Mouse (Mus musculus): Measurements from ENCODE around the gene Ifna13. TPM values are rescaled to one million over a fixed set of nuclear protein-coding genes. Genes with fewer than 3 reads are reported as not detected.

Gene Ifna13
- not detected in 2 replicates for polyA plus RNA-seq (2014; fragmentation: Nextera tagmentation; extraction: Ambion mirVana)

DNA sequence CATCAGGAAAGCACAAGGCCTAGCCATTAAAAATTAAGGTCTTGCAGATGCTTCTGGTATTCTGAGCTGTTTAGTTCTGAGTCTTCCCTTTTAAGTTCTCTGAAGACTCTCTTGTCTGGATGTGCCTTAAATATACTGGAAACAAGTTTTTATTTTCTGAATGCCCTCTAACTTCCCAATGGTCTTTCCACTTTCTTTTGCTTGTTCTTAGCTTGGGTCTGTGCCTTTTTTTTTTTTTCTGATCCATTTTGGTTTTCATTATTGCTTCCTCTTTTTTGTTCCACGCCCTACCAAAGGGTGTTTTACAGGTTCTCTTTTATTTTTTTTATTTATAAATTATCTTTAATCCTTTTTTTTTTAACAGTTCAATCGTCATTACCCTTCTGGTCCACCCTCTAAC lies at the start of gene Ifna13:
Gene Ifna13, minus strand, starts transcription at position 101 of the 400 bp plus-strand sequence.
- Histone ChIP-seq H3K4me2 (no peak within 1 kb of the TSS), H3K36me3 (ENCODE audit: control insufficient read depth, insufficient read depth, low read length) (no peaks in the 10 kb centered on the region), H3K4me3 (ENCODE audit: low read depth, low read length) (no peak within 1 kb of the TSS), H3K27me3 (ENCODE audit: control insufficient read depth, insufficient read depth, low read length) (no peaks in the 10 kb centered on the region), H3K4me1 (ENCODE audit: control insufficient read depth, insufficient read depth, low read length) (no peaks in the 10 kb centered on the region), H3K27ac (ENCODE audit: low read depth, low read length) (no peak within 1 kb of the TSS), H3K9me3 (replicated peaks; ENCODE audit: control insufficient read depth, low read length) (no peaks in the 10 kb centered on the region), H3K9ac (ENCODE audit: low read depth, low read length) (no peak within 1 kb of the TSS)
- 53% methylated on average over 2 of the region's 2 CpGs for WGBS (ENCODE audit: insufficient replicate concordance)
- ATAC-seq (replicated peaks; ENCODE audit: insufficient number of reproducible peaks, low FRiP score, low TSS enrichment): no peak

DNA sequence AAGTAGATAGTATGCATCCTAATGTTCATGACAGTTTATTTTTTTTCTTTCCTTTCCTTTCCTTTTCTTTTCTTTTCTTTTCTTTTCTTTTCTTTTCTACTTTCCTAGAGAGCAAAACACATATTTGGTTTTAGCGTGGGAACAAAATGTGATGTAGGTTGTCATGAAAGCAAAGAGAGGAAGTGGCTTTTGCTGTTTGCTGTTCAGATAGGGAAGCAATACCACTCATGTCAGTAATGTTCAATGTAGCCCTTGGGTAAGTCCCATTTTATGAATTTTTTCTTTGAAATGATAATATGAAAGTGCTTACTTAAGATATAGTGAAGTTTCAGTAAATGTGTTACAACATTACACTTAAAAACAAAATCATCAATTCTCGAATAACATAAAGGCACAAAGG lies 49.1 kb upstream of the Ifna13 start:
- no peaks in the 10 kb centered on the region for H3K4me1 ChIP-seq (ENCODE audit: control insufficient read depth, insufficient read depth, low read length)
- no peak for ATAC-seq (replicated peaks; ENCODE audit: insufficient number of reproducible peaks, low FRiP score, low TSS enrichment)
- no peaks in the 10 kb centered on the region for H3K36me3 ChIP-seq (ENCODE audit: control insufficient read depth, insufficient read depth, low read length)
- no peaks in the 10 kb centered on the region for H3K9me3 ChIP-seq (replicated peaks; ENCODE audit: control insufficient read depth, low read length)
- WGBS (ENCODE audit: insufficient replicate concordance): 74% methylated on average over 2 of the region's 2 CpGs
- H3K27ac ChIP-seq (ENCODE audit: low read depth, low read length): no peak overlapping the region
- no peak overlapping the region for H3K4me2 ChIP-seq
- peaks cover 2% of the 10 kb centered on the region; the same call in 1 of the 2 replicates for H3K27me3 ChIP-seq (ENCODE audit: control insufficient read depth, insufficient read depth, low read length)
- H3K9ac ChIP-seq (ENCODE audit: low read depth, low read length): no peak overlapping the region
- no peak overlapping the region for H3K4me3 ChIP-seq (ENCODE audit: low read depth, low read length)

DNA sequence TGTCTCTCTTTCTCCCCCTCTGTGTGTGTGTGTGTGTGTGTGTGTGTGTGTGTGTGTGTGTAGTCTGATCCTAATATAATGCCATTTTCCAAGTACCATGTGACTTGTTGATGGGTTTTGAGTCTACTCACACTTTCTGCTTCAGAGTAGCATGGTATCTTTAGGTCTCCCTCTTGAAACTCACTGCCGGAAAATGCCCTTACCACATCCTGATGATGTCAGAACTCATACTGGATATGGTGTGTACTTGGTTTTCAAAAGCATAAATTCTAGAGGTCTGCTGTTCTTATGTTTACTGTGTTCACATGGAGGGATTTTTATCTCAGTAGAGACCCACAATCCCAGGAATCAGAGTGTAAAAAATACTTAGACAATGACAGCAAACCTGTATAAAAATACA lies 48.3 kb upstream of the Ifna13 start:
- Histone ChIP-seq H3K4me1 (ENCODE audit: control insufficient read depth, insufficient read depth, low read length) (no peaks in the 10 kb centered on the region), H3K9me3 (replicated peaks; ENCODE audit: control insufficient read depth, low read length) (no peaks in the 10 kb centered on the region), H3K36me3 (ENCODE audit: control insufficient read depth, insufficient read depth, low read length) (no peaks in the 10 kb centered on the region), H3K27ac (ENCODE audit: low read depth, low read length) (no peak overlapping the region), H3K9ac (ENCODE audit: low read depth, low read length) (no peak overlapping the region), H3K4me2 (no peak overlapping the region), H3K27me3 (ENCODE audit: control insufficient read depth, insufficient read depth, low read length) (peaks cover 2% of the 10 kb centered on the region; the same call in 1 of the 2 replicates), H3K4me3 (ENCODE audit: low read depth, low read length) (no peak overlapping the region)
- no peak for ATAC-seq (replicated peaks; ENCODE audit: insufficient number of reproducible peaks, low FRiP score, low TSS enrichment)
- 69% methylated on average over 1 of the region's 1 CpGs for WGBS (ENCODE audit: insufficient replicate concordance)

DNA sequence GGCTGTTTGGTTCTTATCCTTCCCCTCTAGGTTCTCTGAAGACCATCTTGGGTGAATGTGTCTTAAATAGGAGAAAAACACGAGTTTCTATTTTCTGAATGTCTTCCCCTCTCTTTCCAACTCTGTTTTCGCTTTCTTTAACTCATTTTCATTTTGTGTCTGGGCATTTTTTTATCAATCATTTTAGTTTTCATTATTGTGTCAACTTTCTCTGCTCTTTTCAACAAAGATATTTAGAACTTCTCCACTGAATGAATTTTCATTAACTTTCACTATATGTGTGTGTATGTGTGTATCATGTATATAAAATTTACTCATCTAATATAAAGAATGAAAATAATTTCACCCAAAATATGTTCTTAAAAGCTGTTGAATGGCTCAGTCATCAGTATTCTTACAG lies 47.0 kb upstream of the Ifna13 start, which contains the start of gene Ifnab:
Gene Ifnab, minus strand, starts transcription at position 101 of the 400 bp plus-strand sequence.
- H3K4me2 ChIP-seq: no peak within 1 kb of the TSS
- no peak for ATAC-seq (replicated peaks; ENCODE audit: insufficient number of reproducible peaks, low FRiP score, low TSS enrichment)
- H3K4me3 ChIP-seq (ENCODE audit: low read depth, low read length): no peak within 1 kb of the TSS
- peaks cover 2% of the 10 kb centered on the region; the same call in 1 of the 2 replicates for H3K27me3 ChIP-seq (ENCODE audit: control insufficient read depth, insufficient read depth, low read length)
- no peaks in the 10 kb centered on the region for H3K4me1 ChIP-seq (ENCODE audit: control insufficient read depth, insufficient read depth, low read length)
- no peak within 1 kb of the TSS for H3K9ac ChIP-seq (ENCODE audit: low read depth, low read length)
- H3K36me3 ChIP-seq (ENCODE audit: control insufficient read depth, insufficient read depth, low read length): no peaks in the 10 kb centered on the region
- no peaks in the 10 kb centered on the region for H3K9me3 ChIP-seq (replicated peaks; ENCODE audit: control insufficient read depth, low read length)
- no peak within 1 kb of the TSS for H3K27ac ChIP-seq (ENCODE audit: low read depth, low read length)
- WGBS (ENCODE audit: insufficient replicate concordance): 64% methylated on average over 2 of the region's 2 CpGs

DNA sequence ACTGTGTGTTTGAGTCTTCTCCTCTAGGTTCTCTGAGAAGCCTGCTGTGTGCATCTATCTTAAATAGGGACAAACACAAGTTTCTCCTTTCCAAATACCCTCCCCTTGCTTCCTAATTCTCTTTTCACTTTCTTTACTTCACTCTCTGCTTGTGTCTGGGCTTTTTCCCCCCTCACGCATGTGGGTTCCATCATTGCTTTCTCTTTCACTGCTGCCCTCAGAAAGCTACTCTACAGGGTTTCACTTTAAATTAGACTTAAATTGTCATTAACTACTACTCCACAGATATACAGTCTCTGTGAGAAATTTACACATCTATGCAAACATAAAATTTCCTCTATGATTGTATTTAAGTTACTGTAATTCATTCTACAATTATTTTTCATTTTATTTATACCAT lies 39.6 kb upstream of the Ifna13 start, which contains the start of gene Ifna2:
Gene Ifna2, minus strand, starts transcription at position 101 of the 400 bp plus-strand sequence.
- WGBS (ENCODE audit: insufficient replicate concordance): 91% methylated on average over 1 of the region's 1 CpGs
- H3K36me3 ChIP-seq (ENCODE audit: control insufficient read depth, insufficient read depth, low read length): no peaks in the 10 kb centered on the region
- no peak within 1 kb of the TSS for H3K4me2 ChIP-seq
- no peak within 1 kb of the TSS for H3K9ac ChIP-seq (ENCODE audit: low read depth, low read length)
- H3K4me1 ChIP-seq (ENCODE audit: control insufficient read depth, insufficient read depth, low read length): no peaks in the 10 kb centered on the region
- H3K27ac ChIP-seq (ENCODE audit: low read depth, low read length): no peak within 1 kb of the TSS
- no peaks in the 10 kb centered on the region for H3K27me3 ChIP-seq (ENCODE audit: control insufficient read depth, insufficient read depth, low read length)
- ATAC-seq (replicated peaks; ENCODE audit: insufficient number of reproducible peaks, low FRiP score, low TSS enrichment): no peak
- no peaks in the 10 kb centered on the region for H3K9me3 ChIP-seq (replicated peaks; ENCODE audit: control insufficient read depth, low read length)
- H3K4me3 ChIP-seq (ENCODE audit: low read depth, low read length): no peak within 1 kb of the TSS

GRCm38 (mm10) chr4:88681353-88681752 lies 37.1 kb upstream of the Ifna13 start:
- Histone ChIP-seq H3K9ac (ENCODE audit: low read depth, low read length) (no peak overlapping the region), H3K9me3 (replicated peaks; ENCODE audit: control insufficient read depth, low read length) (no peaks in the 10 kb centered on the region), H3K27me3 (ENCODE audit: control insufficient read depth, insufficient read depth, low read length) (no peaks in the 10 kb centered on the region), H3K4me1 (ENCODE audit: control insufficient read depth, insufficient read depth, low read length) (no peaks in the 10 kb centered on the region), H3K27ac (ENCODE audit: low read depth, low read length) (no peak overlapping the region), H3K4me2 (no peak overlapping the region), H3K36me3 (ENCODE audit: control insufficient read depth, insufficient read depth, low read length) (no peaks in the 10 kb centered on the region), H3K4me3 (ENCODE audit: low read depth, low read length) (no peak overlapping the region)
- ATAC-seq (replicated peaks; ENCODE audit: insufficient number of reproducible peaks, low FRiP score, low TSS enrichment): no peak
- 63% methylated on average over 3 of the region's 3 CpGs for WGBS (ENCODE audit: insufficient replicate concordance)

DNA sequence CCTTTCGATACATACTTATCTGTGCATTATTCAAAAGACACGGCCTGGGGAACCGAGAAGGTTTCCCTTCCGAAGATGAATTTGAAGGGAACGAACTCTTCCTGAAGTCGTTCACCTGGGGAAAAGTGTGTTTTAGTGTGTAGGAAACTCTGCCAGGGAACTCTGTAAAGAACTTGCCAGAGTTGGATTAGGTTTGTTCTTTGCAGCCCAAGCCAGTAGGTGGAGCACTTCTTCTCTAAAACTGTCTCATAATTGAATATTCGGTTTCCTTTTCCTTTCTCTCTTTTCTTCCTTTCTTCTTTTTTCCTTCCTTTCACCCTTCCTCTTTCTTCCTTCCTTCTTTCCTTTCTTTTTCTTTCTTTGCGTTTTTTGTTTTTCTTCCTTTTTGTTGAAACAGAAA lies 36.1 kb upstream of the Ifna13 start:
- H3K9ac ChIP-seq (ENCODE audit: low read depth, low read length): no peak overlapping the region
- no peak overlapping the region for H3K4me3 ChIP-seq (ENCODE audit: low read depth, low read length)
- H3K27ac ChIP-seq (ENCODE audit: low read depth, low read length): no peak overlapping the region
- no peaks in the 10 kb centered on the region for H3K27me3 ChIP-seq (ENCODE audit: control insufficient read depth, insufficient read depth, low read length)
- no peaks in the 10 kb centered on the region for H3K36me3 ChIP-seq (ENCODE audit: control insufficient read depth, insufficient read depth, low read length)
- 42% methylated on average over 8 of the region's 8 CpGs for whole genome bisulfite sequencing (ENCODE audit: insufficient replicate concordance)
- H3K4me1 ChIP-seq (ENCODE audit: control insufficient read depth, insufficient read depth, low read length): no peaks in the 10 kb centered on the region
- no peaks in the 10 kb centered on the region for H3K9me3 ChIP-seq (replicated peaks; ENCODE audit: control insufficient read depth, low read length)
- no peak overlapping the region for H3K4me2 ChIP-seq
- no peak for ATAC-seq (replicated peaks; ENCODE audit: insufficient number of reproducible peaks, low FRiP score, low TSS enrichment)

- H3K4me1 ChIP-seq (ENCODE audit: control insufficient read depth, insufficient read depth, low read length): no peaks in the 10 kb centered on the region
- ATAC-seq (replicated peaks; ENCODE audit: insufficient number of reproducible peaks, low FRiP score, low TSS enrichment): no peak
- 68% methylated on average over 1 of the region's 1 CpGs for WGBS (ENCODE audit: insufficient replicate concordance)
- no peaks in the 10 kb centered on the region for H3K27me3 ChIP-seq (ENCODE audit: control insufficient read depth, insufficient read depth, low read length)
- H3K9ac ChIP-seq (ENCODE audit: low read depth, low read length): no peak within 1 kb of the TSS
- H3K9me3 ChIP-seq (replicated peaks; ENCODE audit: control insufficient read depth, low read length): no peaks in the 10 kb centered on the region
- no peaks in the 10 kb centered on the region for H3K36me3 ChIP-seq (ENCODE audit: control insufficient read depth, insufficient read depth, low read length)
- H3K27ac ChIP-seq (ENCODE audit: low read depth, low read length): no peak within 1 kb of the TSS
- no peak within 1 kb of the TSS for H3K4me3 ChIP-seq (ENCODE audit: low read depth, low read length)
- H3K4me2 ChIP-seq: no peak within 1 kb of the TSS
These were observed 32.6 kb upstream of the Ifna13 start, which contains the start of gene Ifna16 for GRCm38 (mm10) chr4:88676824-88677223. Ifna16 (minus strand) TSS chr4:88676924.

DNA sequence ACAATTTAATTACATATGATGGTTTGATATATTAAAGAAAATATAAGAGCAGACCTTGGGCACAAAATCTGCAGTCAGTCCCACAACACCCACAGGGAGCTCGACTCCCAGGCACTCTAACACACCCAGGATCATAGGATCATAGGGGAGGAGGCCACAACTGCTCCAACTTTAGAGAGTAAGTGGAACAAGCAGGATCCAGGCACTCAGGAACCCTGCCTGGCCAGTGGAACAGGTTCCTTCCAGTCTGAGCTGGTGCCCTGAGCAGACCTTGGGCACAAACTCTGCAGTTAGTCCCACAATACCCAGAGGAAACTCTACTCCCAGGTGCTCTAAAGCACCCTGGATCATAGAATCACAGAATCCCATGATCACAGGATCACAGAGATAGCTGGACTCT lies 11.2 kb upstream of the Ifna13 start:
- H3K9me3 ChIP-seq (replicated peaks; ENCODE audit: control insufficient read depth, low read length): no peaks in the 10 kb centered on the region
- no peak overlapping the region for H3K4me3 ChIP-seq (ENCODE audit: low read depth, low read length)
- no peak for ATAC-seq (replicated peaks; ENCODE audit: insufficient number of reproducible peaks, low FRiP score, low TSS enrichment)
- no peaks in the 10 kb centered on the region for H3K36me3 ChIP-seq (ENCODE audit: control insufficient read depth, insufficient read depth, low read length)
- no peak overlapping the region for H3K27ac ChIP-seq (ENCODE audit: low read depth, low read length)
- H3K4me1 ChIP-seq (ENCODE audit: control insufficient read depth, insufficient read depth, low read length): no peaks in the 10 kb centered on the region
- no peaks in the 10 kb centered on the region for H3K27me3 ChIP-seq (ENCODE audit: control insufficient read depth, insufficient read depth, low read length)
- H3K9ac ChIP-seq (ENCODE audit: low read depth, low read length): no peak overlapping the region
- no peak overlapping the region for H3K4me2 ChIP-seq
- WGBS (ENCODE audit: insufficient replicate concordance): 33% methylated on average over 1 of the region's 1 CpGs

Measured in heart, embryonic 11.5 days (tissue).